Mouse (Mus musculus): ENCODE measurements around the gene Chrna7.

Chrna7 gene

GRCm38 (mm10) chr7:63212084-63212723, at the start of gene Chrna7:
Chrna7 (minus strand) TSS chr7:63212569.
- peak; percentile 83 to 86 for DNase-seq

GRCm38 (mm10) chr7:63249404-63249803, 37.0 kb upstream of the Chrna7 start:
- no peak for DNase-seq

DNA sequence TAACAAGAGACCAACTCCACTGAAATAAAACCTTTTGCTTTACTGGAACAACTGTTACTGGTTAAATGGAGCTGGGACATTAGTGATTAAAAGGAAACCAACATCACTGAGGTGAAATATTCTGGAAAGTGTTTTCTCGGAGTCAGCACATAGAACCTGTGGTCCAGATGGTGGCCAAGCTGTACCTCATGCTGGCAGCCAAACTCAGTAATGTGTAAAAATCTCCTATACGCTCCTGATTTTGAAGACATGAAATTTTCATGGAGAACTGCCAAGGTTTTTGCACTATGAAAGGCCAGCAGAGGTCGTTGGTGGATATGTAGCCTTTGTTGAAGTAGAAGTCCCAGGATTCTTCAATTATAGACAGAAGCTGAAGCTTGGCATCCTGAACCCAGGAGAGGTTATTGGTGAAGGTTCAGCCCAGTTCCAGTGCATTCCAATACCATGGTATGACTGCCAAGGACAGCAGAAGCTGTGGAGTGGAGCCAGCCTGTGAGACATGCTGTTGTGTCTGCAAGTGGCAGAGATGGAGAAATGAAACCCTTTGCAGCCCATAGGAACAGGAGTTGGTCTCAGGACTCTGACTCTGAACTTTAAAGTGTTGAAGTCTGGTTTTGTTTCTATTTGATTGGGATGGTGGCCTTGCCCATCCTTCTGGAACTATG, 25.6 kb upstream of the Chrna7 start:
- peak; percentile 61 to 64 for DNase-seq

DNA sequence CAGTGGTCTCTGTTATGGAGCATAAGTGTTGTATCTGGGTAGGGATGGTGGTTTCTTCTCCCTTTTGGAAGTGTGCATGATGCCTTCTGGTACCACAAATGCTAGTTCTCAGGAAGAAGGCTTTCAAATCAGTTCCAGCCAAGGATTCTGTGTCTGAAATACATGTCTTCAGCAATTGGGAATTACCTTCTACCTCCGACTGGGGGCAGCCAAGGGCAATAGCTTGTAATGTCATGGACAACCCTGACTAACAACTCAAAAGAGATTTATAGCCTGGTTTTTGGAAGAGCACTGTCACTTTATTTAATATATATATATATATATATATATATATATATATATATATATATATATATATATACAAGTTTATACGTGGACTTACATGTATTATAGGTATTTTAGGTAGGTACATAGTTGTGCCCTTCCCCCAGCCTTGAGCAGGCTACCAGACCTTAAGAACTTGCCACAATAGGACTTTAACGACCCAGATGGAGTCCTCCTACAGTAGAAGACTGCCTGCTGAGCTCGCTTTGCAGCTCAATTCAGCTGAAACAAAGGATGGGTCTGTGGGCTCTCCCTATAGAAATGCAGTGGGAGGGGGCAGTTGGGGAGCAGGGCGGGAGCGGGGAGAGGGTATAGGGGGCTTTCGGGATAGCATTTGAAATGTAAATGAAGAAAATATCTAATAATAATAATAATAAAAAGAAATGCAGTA, 12.9 kb upstream of the Chrna7 start:
- peak in 1 of 2 experiments; percentile 9 for DNase-seq

GRCm38 (mm10) chr7:63211641-63212083, 707 bp downstream of the Chrna7 start:
- DNase-seq = no peak

- no peak for DNase-seq
Observed at GRCm38 (mm10) chr7:63209501-63209900, 2.9 kb downstream of the Chrna7 start.

GRCm38 (mm10) chr7:63207137-63207536, 5.2 kb downstream of the Chrna7 start:
- no peak for DNase-seq

GRCm38 (mm10) chr7:63195560-63195959, 16.8 kb downstream of the Chrna7 start:
- no peak for DNase-seq

GRCm38 (mm10) chr7:63189647-63190534, 22.5 kb downstream of the Chrna7 start:
- no peak for DNase-seq

- no peak for DNase-seq
Observed at GRCm38 (mm10) chr7:63170063-63170787, 42.1 kb downstream of the Chrna7 start.

- no peak for DNase-seq
Observed at GRCm38 (mm10) chr7:63164617-63165016, 47.8 kb downstream of the Chrna7 start.

DNA sequence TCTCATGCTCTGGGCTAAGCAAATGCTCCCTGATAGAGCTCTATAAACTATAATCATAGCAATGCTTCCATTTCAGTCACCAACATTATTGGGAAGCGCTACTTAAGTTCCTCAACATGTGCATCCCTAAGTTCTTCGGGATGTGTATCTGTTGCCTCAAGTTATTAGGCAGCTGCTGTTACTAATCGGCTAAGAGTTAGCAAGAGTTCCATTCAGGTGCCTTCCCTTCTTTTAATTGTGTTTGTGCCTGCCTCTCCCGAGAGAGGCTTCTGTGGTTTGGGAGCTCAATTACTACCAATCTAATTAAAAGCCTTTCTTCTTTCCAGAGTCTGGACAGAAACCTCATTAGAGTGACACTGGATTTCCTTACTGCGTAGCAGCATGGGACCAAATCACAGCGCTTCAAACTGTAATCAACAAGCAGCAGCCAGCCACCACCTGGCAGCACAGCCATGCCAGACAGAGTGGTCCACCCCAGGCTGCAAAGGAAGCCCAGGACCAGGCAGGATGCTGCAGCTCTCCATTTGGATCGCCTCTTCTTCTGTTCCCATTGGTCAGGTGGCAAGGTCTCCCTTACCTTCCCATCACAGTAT, 50.0 kb downstream of the Chrna7 start:
- DNase-seq = no peak

- no peak for DNase-seq
Observed at GRCm38 (mm10) chr7:63153239-63153638, 59.1 kb downstream of the Chrna7 start.

DNA sequence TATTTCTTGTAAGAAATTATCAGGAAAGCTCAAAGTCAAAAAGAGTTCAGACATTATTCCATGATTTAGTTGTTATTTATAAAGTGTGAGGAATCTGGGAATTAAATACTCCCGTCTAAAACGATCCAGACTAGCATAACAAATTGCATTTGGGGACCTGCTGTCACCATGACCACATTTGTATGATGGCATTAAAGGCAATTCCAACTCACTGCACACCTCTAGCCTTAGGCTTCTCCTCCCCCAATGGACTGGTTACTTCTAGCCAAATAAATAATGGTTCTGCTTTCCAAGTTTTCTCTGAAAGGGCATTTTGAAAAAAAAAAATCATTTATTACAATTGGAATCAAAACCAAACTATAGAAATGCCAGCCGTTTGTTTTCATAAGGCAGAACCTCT, 63.6 kb downstream of the Chrna7 start:
- no peak for DNase-seq

- peak; percentile 6 to 9 for DNase-seq
Observed at GRCm38 (mm10) chr7:63148321-63148720, 64.0 kb downstream of the Chrna7 start.

- DNase-seq = no peak
Observed at GRCm38 (mm10) chr7:63122547-63122946, 89.8 kb downstream of the Chrna7 start.

GRCm38 (mm10) chr7:63113671-63114070, 98.7 kb downstream of the Chrna7 start:
- DNase-seq = no peak

GRCm38 (mm10) chr7:63113252-63113651, 99.1 kb downstream of the Chrna7 start:
- no peak for DNase-seq

DNA sequence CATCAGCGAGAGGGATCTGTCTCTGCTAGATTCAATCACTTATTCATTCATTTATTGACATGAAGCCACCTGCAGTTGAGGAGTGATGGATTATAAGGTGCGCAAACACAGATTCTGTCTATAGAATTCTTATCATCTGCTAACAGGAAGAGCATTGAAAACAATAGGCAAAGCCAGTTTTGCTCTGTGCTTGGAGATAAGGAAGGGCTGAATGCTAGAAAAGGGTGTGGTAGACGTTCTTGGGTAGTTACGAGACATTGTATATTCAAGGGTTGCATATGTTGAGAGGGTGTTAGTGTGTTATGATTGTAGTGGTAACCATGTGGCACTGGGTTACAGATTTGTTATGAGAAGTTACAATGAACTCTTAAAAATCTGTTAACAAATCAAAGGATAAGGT, 103.0 kb downstream of the Chrna7 start:
- no peak for DNase-seq

GRCm38 (mm10) chr7:63085954-63086353, 126.4 kb downstream of the Chrna7 start:
- no peak for DNase-seq

DNA sequence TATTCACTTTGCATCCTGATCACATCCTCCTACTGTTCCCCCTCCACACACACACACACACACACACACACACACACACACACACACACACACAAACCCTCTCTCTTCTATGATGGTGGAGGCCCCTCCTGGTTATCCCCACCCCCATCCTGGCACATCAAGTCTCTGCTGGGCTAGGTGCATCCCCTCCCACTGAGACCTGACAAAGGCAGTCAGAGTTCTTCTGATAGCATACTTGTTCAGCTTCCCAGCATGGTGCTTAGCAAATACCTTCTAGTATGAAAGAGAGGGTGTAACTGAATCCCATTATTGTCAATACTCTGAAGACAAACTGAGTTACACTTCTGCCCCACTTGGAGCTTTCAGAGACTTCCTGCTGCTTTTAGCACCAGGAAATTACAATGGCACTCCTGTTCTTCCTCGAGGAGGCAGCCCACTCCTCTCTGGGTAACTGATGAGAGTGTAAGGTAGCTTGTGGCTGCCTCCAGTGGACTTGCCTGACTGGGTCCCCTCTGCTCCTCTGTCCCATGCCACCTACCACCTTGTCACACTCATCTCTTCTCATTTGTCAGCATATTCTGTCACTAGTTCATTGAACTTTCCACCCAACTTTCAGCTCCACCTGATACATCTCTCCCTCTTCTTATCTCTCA, 127.9 kb downstream of the Chrna7 start:
- no peak for DNase-seq
